17 mouse cellular contexts compared by ENCODE assay signal in genomic region chr13:98958177-98958576, GRCm38 (mm10). TPM values are rescaled to one million over a fixed set of nuclear protein-coding genes. Genes with fewer than 3 reads are reported as not detected.
"Had no signal": no experiment of that assay in that cellular context is flagged by ENCODE, and none has a peak within 500 bp of the region (broad histone marks: within the 10 kb centered on the region; RNA-seq: fewer than 3 reads in every experiment).

No protein-coding gene starts in this region.

- H3K27ac ChIP-seq: kidney, postnatal 0 days; limb, embryonic 15.5 days; liver, embryonic 12.5 days; stomach, postnatal 0 days had no signal

- H3K27me3 ChIP-seq: limb, embryonic 15.5 days; liver, embryonic 12.5 days had no signal

- H3K36me3 ChIP-seq: limb, embryonic 15.5 days; liver, embryonic 12.5 days had no signal

- H3K4me2 ChIP-seq: limb, embryonic 15.5 days; liver, embryonic 12.5 days; lung, embryonic 14.5 days had no signal

- ATAC-seq: liver, embryonic 12.5 days had no signal

- H3K9ac ChIP-seq: limb, embryonic 15.5 days; liver, embryonic 12.5 days; lung, embryonic 14.5 days had no signal

- H3K4me1 ChIP-seq: limb, embryonic 15.5 days had no signal

- DNase-seq: kidney, adult 11 months; kidney, adult 9 months; kidney, postnatal 36 days; layer of hippocampus, adult 9-11 months; layer of hippocampus, postnatal 36 days; lung, embryonic 14.5 days; lung, postnatal 10 days; lung, postnatal 4 days; thymus, postnatal 14 days had no signal

- H3K9me3 ChIP-seq: limb, embryonic 15.5 days; liver, embryonic 12.5 days had no signal

- H3K4me3 ChIP-seq: limb, embryonic 15.5 days; liver, embryonic 12.5 days; myocyte had no signal

RNA-seq across cellular contexts. Expression of gene 1700024P04Rik, which starts 26.2 kb away (rescaled TPM):
- polyA plus RNA-seq: kidney, postnatal 0 days; limb, embryonic 11.5 days; limb, embryonic 15.5 days; liver, embryonic 12.5 days; liver, embryonic 16.5 days; lung, embryonic 14.5 days; myocyte; neural tube, embryonic 14.5 days; stomach, postnatal 0 days had no signal
